Mouse (Mus musculus): ENCODE measurements at regions not wholly inside any gene's neighbourhood (a gene's known extent, or its start where the extent isn't known, plus 50 kb on each side); places are given as distances from the start of the nearest gene placed in this dataset.
A peak's percentile ranks its signal among the peaks of the same experiment; 100 is the strongest.

- H3K27ac ChIP-seq (ENCODE audit: control insufficient read depth, low read depth, low read length) = no peak overlapping the region
- H3K4me3 ChIP-seq (ENCODE audit: control insufficient read depth in 1 of 2, insufficient read depth in 1 of 2, low read depth in 2 of 2, low read length in 2 of 2) = no peak overlapping the region
- H3K79me2 ChIP-seq (ENCODE audit: control insufficient read depth, insufficient read depth, low read length, poor library complexity) = no peaks in the 10 kb centered on the region
- no peak for DNase-seq (ENCODE audit: low read depth, low spot score)
- TF ChIP-seq ZMIZ1 (IDR thresholded peaks at IDR 0.05; ENCODE audit: low read depth, low read length) = no peak
- TF ChIP-seq TAL1 (IDR thresholded peaks at IDR 0.05; ENCODE audit: low read length) = 0 out of 2 replicates have a peak, but pooled peaks have one; percentile 19
- H3K9ac ChIP-seq (ENCODE audit: control insufficient read depth, low read depth, low read length, poor library complexity, severe bottlenecking) = no peak overlapping the region
- no peaks in the 10 kb centered on the region for H3K4me1 ChIP-seq (ENCODE audit: control insufficient read depth in 1 of 2, insufficient read depth in 2 of 2, low read length in 2 of 2)
- no peaks in the 10 kb centered on the region for H3K27me3 ChIP-seq (ENCODE audit: control insufficient read depth in 1 of 2, insufficient read depth in 2 of 2, low read length in 2 of 2)
- H3K36me3 ChIP-seq (ENCODE audit: control insufficient read depth in 1 of 2, insufficient read depth in 2 of 2, low read length in 2 of 2) = no peaks in the 10 kb centered on the region
- no peaks in the 10 kb centered on the region for H3K9me3 ChIP-seq (replicated peaks; ENCODE audit: insufficient read depth, low read length)
Measured at GRCm38 (mm10) chr5:75432885-75433284, 141.8 kb upstream of the Kit start.

- H3K9ac ChIP-seq (ENCODE audit: control insufficient read depth, low read depth, low read length, poor library complexity, severe bottlenecking) = no peak overlapping the region
- H3K9me3 ChIP-seq (replicated peaks; ENCODE audit: insufficient read depth, low read length) = no peaks in the 10 kb centered on the region
- H3K4me3 ChIP-seq (ENCODE audit: control insufficient read depth in 1 of 2, insufficient read depth in 1 of 2, low read depth in 2 of 2, low read length in 2 of 2) = no peak overlapping the region
- no peaks in the 10 kb centered on the region for H3K79me2 ChIP-seq (ENCODE audit: control insufficient read depth, insufficient read depth, low read length, poor library complexity)
- H3K36me3 ChIP-seq (ENCODE audit: control insufficient read depth in 1 of 2, insufficient read depth in 2 of 2, low read length in 2 of 2) = no peaks in the 10 kb centered on the region
- no peaks in the 10 kb centered on the region for H3K4me1 ChIP-seq (ENCODE audit: control insufficient read depth in 1 of 2, insufficient read depth in 2 of 2, low read length in 2 of 2)
- TF ChIP-seq POLR2A (IDR thresholded peaks at IDR 0.05; ENCODE audit: control insufficient read depth in 1 of 2, insufficient read depth in 1 of 2, low read depth in 1 of 2, low read length in 2 of 2, poor library complexity in 1 of 2) = no peak
- TF ChIP-seq GATA1 (IDR thresholded peaks at IDR 0.05; ENCODE audit: low read depth, low read length) = no peak
- no peak overlapping the region for H3K27ac ChIP-seq (ENCODE audit: control insufficient read depth, low read depth, low read length)
- no peaks in the 10 kb centered on the region for H3K27me3 ChIP-seq (ENCODE audit: control insufficient read depth in 1 of 2, insufficient read depth in 2 of 2, low read length in 2 of 2)
- DNase-seq (ENCODE audit: low read depth, low spot score) = no peak
Measured at GRCm38 (mm10) chr5:75437924-75438323, 136.8 kb upstream of the Kit start.

GRCm38 (mm10) chr5:75444024-75444604 lies 130.6 kb upstream of the Kit start:
- H3K9ac ChIP-seq (ENCODE audit: control insufficient read depth, low read depth, low read length, poor library complexity, severe bottlenecking) = no peak overlapping the region
- peaks cover 5 to 10% of the 10 kb centered on the region in 2 experiments; a peak in 3 of 4 replicates for H3K4me1 ChIP-seq (ENCODE audit: control insufficient read depth in 1 of 2, insufficient read depth in 2 of 2, low read length in 2 of 2)
- H3K36me3 ChIP-seq (ENCODE audit: control insufficient read depth in 1 of 2, insufficient read depth in 2 of 2, low read length in 2 of 2) = peaks cover 0 to 3% of the 10 kb centered on the region in 2 experiments; a peak in 2 of 4 replicates
- H3K27ac ChIP-seq (ENCODE audit: control insufficient read depth, low read depth, low read length) = no peak overlapping the region
- no peaks in the 10 kb centered on the region for H3K27me3 ChIP-seq (ENCODE audit: control insufficient read depth in 1 of 2, insufficient read depth in 2 of 2, low read length in 2 of 2)
- TF ChIP-seq TCF12 (IDR thresholded peaks at IDR 0.05; ENCODE audit: low read depth, low read length) (no peak), JUND (IDR thresholded peaks at IDR 0.05; ENCODE audit: low read depth, low read length) (no peak), TBP (IDR thresholded peaks at IDR 0.05; ENCODE audit: low read depth, low read length) (no peak), MXI1 (IDR thresholded peaks at IDR 0.05; ENCODE audit: low read depth, low read length) (no peak), ZC3H11A (IDR thresholded peaks at IDR 0.05; ENCODE audit: low read depth, low read length) (no peak), CHD2 (IDR thresholded peaks at IDR 0.05; ENCODE audit: low read length) (no peak), POLR2AphosphoS2 (IDR thresholded peaks at IDR 0.05; ENCODE audit: low read length) (no peak), MAFK (IDR thresholded peaks at IDR 0.05; ENCODE audit: borderline replicate concordance, low read depth, low read length) (no peak), MEF2A (IDR thresholded peaks at IDR 0.05; ENCODE audit: extremely low read depth, insufficient replicate concordance, low read depth, low read length, poor library complexity, severe bottlenecking) (no peak), ZNF384 (IDR thresholded peaks at IDR 0.05; ENCODE audit: low read depth, low read length) (no peak), HCFC1 (IDR thresholded peaks at IDR 0.05; ENCODE audit: low read depth, low read length) (no peak), EP300 (IDR thresholded peaks at IDR 0.05; ENCODE audit: low read depth in 1 of 2, low read length in 2 of 2) (no peak), ETS1 (IDR thresholded peaks at IDR 0.05; ENCODE audit: low read depth, low read length) (no peak), NRF1 (IDR thresholded peaks at IDR 0.05; ENCODE audit: insufficient read depth, low read depth, low read length, poor library complexity, severe bottlenecking) (no peak), MAZ (IDR thresholded peaks at IDR 0.05; ENCODE audit: low read depth, low read length) (no peak), GATA1 (IDR thresholded peaks at IDR 0.05; ENCODE audit: low read depth, low read length) (no peak), ELF1 (IDR thresholded peaks at IDR 0.05; ENCODE audit: low read depth, low read length) (no peak), USF1 (IDR thresholded peaks at IDR 0.05; ENCODE audit: low read depth, low read length) (no peak), ZMIZ1 (IDR thresholded peaks at IDR 0.05; ENCODE audit: low read depth, low read length) (no peak)
- no peak overlapping the region for H3K4me3 ChIP-seq (ENCODE audit: control insufficient read depth in 1 of 2, insufficient read depth in 1 of 2, low read depth in 2 of 2, low read length in 2 of 2)
- DNase-seq (ENCODE audit: low read depth, low spot score) = no peak
- no peaks in the 10 kb centered on the region for H3K9me3 ChIP-seq (replicated peaks; ENCODE audit: insufficient read depth, low read length)
- no peaks in the 10 kb centered on the region for H3K79me2 ChIP-seq (ENCODE audit: control insufficient read depth, insufficient read depth, low read length, poor library complexity)

Data from MEL (cell line).